Mouse (Mus musculus): ENCODE results near the gene Rgs6.

The Rgs6 gene

GRCm38 (mm10) chr12:82985300-82985699, 397.2 kb downstream of the Rgs6 start:
- DNase-seq, result no peak

- DNase-seq, result no peak
These were observed 399.6 kb downstream of the Rgs6 start for GRCm38 (mm10) chr12:82987661-82988060.

GRCm38 (mm10) chr12:82993905-82994304, 405.8 kb downstream of the Rgs6 start:
- DNase-seq, result no peak

GRCm38 (mm10) chr12:82996775-82997174, 408.7 kb downstream of the Rgs6 start:
- DNase-seq, result no peak

- DNase-seq, result no peak
These were observed 410.7 kb downstream of the Rgs6 start for GRCm38 (mm10) chr12:82998682-82999332.

GRCm38 (mm10) chr12:82999333-83000032, 411.4 kb downstream of the Rgs6 start:
- no peak for DNase-seq

- no peak for DNase-seq
These were observed 412.0 kb downstream of the Rgs6 start for GRCm38 (mm10) chr12:83000033-83000570.

GRCm38 (mm10) chr12:83000957-83001356, 412.9 kb downstream of the Rgs6 start:
- DNase-seq, result no peak

GRCm38 (mm10) chr12:83004014-83004682, 416.1 kb downstream of the Rgs6 start:
- DNase-seq, result no peak

GRCm38 (mm10) chr12:83011056-83011565, 423.0 kb downstream of the Rgs6 start:
- no peak for DNase-seq

GRCm38 (mm10) chr12:83013918-83014691, 426.0 kb downstream of the Rgs6 start:
- DNase-seq, result no peak

- DNase-seq, result no peak
These were observed 426.8 kb downstream of the Rgs6 start for GRCm38 (mm10) chr12:83014848-83015247.

GRCm38 (mm10) chr12:83015366-83015765, 427.3 kb downstream of the Rgs6 start:
- no peak for DNase-seq

GRCm38 (mm10) chr12:83016486-83016885, 428.4 kb downstream of the Rgs6 start:
- no peak for DNase-seq

GRCm38 (mm10) chr12:83018005-83018404, 429.9 kb downstream of the Rgs6 start:
- peak in 1 of 2 experiments; percentile 62 for DNase-seq

- no peak for DNase-seq
These were observed 438.9 kb downstream of the Rgs6 start for GRCm38 (mm10) chr12:83026985-83027384.

- DNase-seq, result no peak
These were observed 445.2 kb downstream of the Rgs6 start for GRCm38 (mm10) chr12:83033171-83033835.

GRCm38 (mm10) chr12:83034859-83035569, 446.9 kb downstream of the Rgs6 start:
- DNase-seq, result no peak

- no peak for DNase-seq
These were observed 449.9 kb downstream of the Rgs6 start for GRCm38 (mm10) chr12:83037798-83038560.

- DNase-seq, result no peak
These were observed 450.7 kb downstream of the Rgs6 start for GRCm38 (mm10) chr12:83038779-83039178.

GRCm38 (mm10) chr12:83039859-83040258, 451.8 kb downstream of the Rgs6 start:
- DNase-seq, result no peak
